Mouse (Mus musculus) lung, postnatal 0 days (tissue): ENCODE results near the gene Zfp964. TPM values are rescaled to one million over a fixed set of nuclear protein-coding genes. Genes with fewer than 3 reads are reported as not detected.
"Not testable (repeated sequence)": the region's sequence is repeated elsewhere in the genome, so short reads cannot be mapped to it uniquely, and the experiment has no call there.

ENCODE experiments used
- ATAC-seq: fragments of 200-750 bp; cut with Nextera tagmentation; 2 replicates; pipeline ENCODE4 v1.8.0; 2017; ENCODE audit warnings: moderate library complexity
- DNase-seq: peaks from one replicate; pipeline ENCODE4 v3.0.0-alpha.2; 2016; ENCODE audit warnings: low spot score
- H3K27ac ChIP-seq: fragments of 300-500 bp; sonication (generic); 2 replicates; pipeline ENCODE4 v1.5.1; 2014; ENCODE audit warnings: antibody characterized with exemption, mild to moderate bottlenecking, low read length, mixed read lengths
- H3K27me3 ChIP-seq: fragments of 300-500 bp; sonication (generic); replicated peaks from 2 replicates; pipeline ENCODE4 v1.6.1; 2014; ENCODE audit warnings: low read length, mixed read lengths; ENCODE audit not compliant: insufficient read depth
- H3K36me3 ChIP-seq: fragments of 300-500 bp; sonication (generic); 2 replicates; pipeline ENCODE4 v1.6.1; 2014; ENCODE audit warnings: low read length, mixed read lengths; ENCODE audit not compliant: insufficient read depth
- H3K4me1 ChIP-seq: fragments of 300-500 bp; sonication (generic); 2 replicates; pipeline ENCODE4 v1.6.1; 2014; ENCODE audit warnings: antibody characterized with exemption, low read depth, low read length, mixed read lengths; ENCODE audit not compliant: insufficient read depth
- H3K4me2 ChIP-seq: fragments of 300-500 bp; sonication (generic); replicated peaks from 2 replicates; pipeline ENCODE4 v1.6.1; 2014; ENCODE audit warnings: low read depth, mild to moderate bottlenecking, low read length, moderate library complexity, mixed read lengths
- H3K4me3 ChIP-seq: fragments of 300-500 bp; sonication (generic); 2 replicates; pipeline ENCODE4 v1.5.1; 2014; ENCODE audit warnings: low read depth, low read length
- H3K9ac ChIP-seq: fragments of 300-500 bp; sonication (generic); replicated peaks from 2 replicates; pipeline ENCODE4 v1.6.1; 2014; ENCODE audit warnings: low read depth, mild to moderate bottlenecking
- H3K9me3 ChIP-seq: fragments of 300-500 bp; sonication (generic); 2 replicates; pipeline ENCODE4 v1.6.1; 2016; ENCODE audit warnings: low read length, mixed read lengths
- CTCF ChIP-seq: IDR thresholded peaks from 2 replicates; pipeline ENCODE4 v1.5.1; 2016; ENCODE audit warnings: antibody characterized with exemption, mild to moderate bottlenecking
- EP300 ChIP-seq: IDR thresholded peaks from 2 replicates; pipeline ENCODE4 v1.6.1; 2016; ENCODE audit warnings: antibody characterized with exemption, mild to moderate bottlenecking, control low read depth
- WGBS: fragments of 180-500 bp; shearing (Covaris S2); extraction: QIAGEN DNeasy Blood & Tissue Kit; methylation state at CpG from one replicate; pipeline ENCODE4 v1.1.7; 2014; 5-methylcytosine and 5-hydroxymethylcytosine counted together
- polyA plus RNA-seq: library from polyadenylated mRNA; unstranded; fragments of >200 nt; fragmentation: Nextera tagmentation; extraction: Ambion mirVana; gene quantifications from 2 replicates; pipeline ENCODE4 v1.2.1, GENCODE M21; 2015

Zfp964 gene
- 0.95 and 1.1 TPM in 2 replicates for polyA plus RNA-seq

DNA sequence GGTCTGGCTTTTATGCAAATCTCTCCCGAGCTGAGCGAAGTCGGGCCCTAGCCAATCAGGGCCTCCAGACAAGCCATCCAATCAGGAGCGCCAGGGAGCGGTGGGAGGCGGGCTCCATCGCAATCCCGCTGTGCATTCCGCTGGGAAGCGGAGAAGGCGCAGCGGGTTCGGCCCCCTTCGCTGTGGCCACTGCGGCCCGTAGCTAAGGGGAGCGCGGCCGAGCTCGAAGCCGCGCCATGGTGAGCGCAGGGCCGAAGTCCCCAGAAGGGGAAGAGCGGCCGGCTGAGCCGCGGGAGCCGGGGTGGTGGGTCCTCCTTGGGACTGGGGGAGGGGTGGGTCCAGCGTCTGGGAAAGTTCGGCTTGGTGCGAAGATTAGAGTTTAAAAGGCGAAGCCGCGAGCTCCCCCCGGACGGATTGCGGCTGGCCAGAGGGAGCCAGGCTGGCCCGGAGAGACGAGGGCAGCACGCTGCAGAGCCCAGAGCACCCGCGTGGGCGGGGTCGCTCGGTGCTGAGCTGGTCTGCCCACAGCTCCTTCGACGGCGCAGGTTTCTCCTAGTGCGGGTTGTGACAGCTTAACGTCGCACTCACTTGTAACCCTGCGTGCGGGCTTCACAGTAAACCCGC, at the start of gene Zfp964:
Gene Zfp964, plus strand, starts transcription at position 122 of the 624 bp plus-strand sequence.
- H3K36me3 ChIP-seq = no peaks in the 10 kb centered on the region
- WGBS = under 1% methylated on average over 49 of the region's 55 CpGs
- H3K9ac ChIP-seq = peak within 1 kb of the TSS; percentile 45
- H3K9me3 ChIP-seq = no peaks in the 10 kb centered on the region
- TF ChIP-seq EP300 (no peak), CTCF (no peak)
- H3K4me2 ChIP-seq = peak within 1 kb of the TSS; percentile 77
- no peaks in the 10 kb centered on the region for H3K27me3 ChIP-seq
- peak within 1 kb of the TSS; percentile 51 for H3K4me3 ChIP-seq
- peak within 1 kb of the TSS; percentile 80 for H3K27ac ChIP-seq
- H3K4me1 ChIP-seq = peaks cover 6% of the 10 kb centered on the region; the same call in 1 of the 2 replicates
- peak; percentile 100 for ATAC-seq
- DNase-seq = peak; percentile 97

DNA sequence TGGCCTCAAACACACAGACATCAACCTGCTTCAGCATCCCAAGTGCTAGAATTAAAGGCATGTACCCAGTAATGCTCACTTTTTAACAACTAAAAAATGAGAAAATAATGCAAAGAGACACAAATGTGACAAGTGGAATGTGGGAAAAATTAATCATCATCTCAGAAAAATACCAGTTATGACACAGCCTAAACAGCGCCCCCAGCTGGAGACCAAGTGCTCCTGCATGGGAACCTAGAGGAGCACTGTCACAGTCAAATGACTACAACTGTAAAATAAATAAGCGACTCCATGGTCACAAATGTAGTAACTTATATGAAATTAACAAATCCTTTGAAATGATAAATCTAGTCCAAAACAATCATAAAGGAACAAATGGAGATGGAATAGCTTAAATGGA, 39.6 kb upstream of the Zfp964 start:
- DNase-seq = no peak
- TF ChIP-seq CTCF = peak; percentile 55
- no peak for TF ChIP-seq EP300
- H3K9me3 ChIP-seq = no peaks in the 10 kb centered on the region
- H3K27ac ChIP-seq = no peak overlapping the region
- WGBS = 62% methylated on average over 2 of the region's 2 CpGs
- no peaks in the 10 kb centered on the region for H3K27me3 ChIP-seq
- H3K9ac ChIP-seq = no peak overlapping the region
- H3K36me3 ChIP-seq = peaks cover 17% of the 10 kb centered on the region
- no peak overlapping the region for H3K4me3 ChIP-seq
- H3K4me1 ChIP-seq = no peaks in the 10 kb centered on the region
- no peak for ATAC-seq
- H3K4me2 ChIP-seq = no peak overlapping the region

DNA sequence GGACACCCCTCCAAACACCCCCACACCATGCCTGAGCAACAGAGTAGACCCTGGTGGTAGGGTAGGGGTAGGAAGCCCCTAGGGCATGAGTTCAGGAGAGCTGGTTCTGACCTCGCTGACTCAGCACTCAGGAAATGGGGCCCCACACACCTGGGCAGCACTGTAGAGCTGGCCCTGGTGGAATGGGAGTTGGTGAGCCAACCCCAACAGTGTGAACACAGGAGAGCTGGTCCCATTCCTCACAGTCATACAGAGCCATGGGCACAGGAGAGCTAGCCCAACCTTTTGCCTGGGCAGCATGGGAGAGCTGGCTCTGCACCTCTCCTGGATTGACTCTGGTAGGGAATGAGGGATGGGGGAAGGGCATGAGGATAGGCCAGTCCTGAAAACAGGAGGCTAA, 36.2 kb upstream of the Zfp964 start:
- H3K9ac ChIP-seq = no peak overlapping the region
- no peaks in the 10 kb centered on the region for H3K4me1 ChIP-seq
- TF ChIP-seq CTCF = no peak
- no peak for TF ChIP-seq EP300
- no peak overlapping the region for H3K27ac ChIP-seq
- peaks cover 12% of the 10 kb centered on the region; the same call in 1 of the 2 replicates for H3K36me3 ChIP-seq
- no peaks in the 10 kb centered on the region for H3K9me3 ChIP-seq
- 88% methylated on average over 1 of the region's 1 CpGs for WGBS
- H3K27me3 ChIP-seq = no peaks in the 10 kb centered on the region
- ATAC-seq (no peak; the same call in 1 of the 2 replicates), DNase-seq (no peak)
- no peak overlapping the region for H3K4me3 ChIP-seq
- no peak overlapping the region for H3K4me2 ChIP-seq

DNA sequence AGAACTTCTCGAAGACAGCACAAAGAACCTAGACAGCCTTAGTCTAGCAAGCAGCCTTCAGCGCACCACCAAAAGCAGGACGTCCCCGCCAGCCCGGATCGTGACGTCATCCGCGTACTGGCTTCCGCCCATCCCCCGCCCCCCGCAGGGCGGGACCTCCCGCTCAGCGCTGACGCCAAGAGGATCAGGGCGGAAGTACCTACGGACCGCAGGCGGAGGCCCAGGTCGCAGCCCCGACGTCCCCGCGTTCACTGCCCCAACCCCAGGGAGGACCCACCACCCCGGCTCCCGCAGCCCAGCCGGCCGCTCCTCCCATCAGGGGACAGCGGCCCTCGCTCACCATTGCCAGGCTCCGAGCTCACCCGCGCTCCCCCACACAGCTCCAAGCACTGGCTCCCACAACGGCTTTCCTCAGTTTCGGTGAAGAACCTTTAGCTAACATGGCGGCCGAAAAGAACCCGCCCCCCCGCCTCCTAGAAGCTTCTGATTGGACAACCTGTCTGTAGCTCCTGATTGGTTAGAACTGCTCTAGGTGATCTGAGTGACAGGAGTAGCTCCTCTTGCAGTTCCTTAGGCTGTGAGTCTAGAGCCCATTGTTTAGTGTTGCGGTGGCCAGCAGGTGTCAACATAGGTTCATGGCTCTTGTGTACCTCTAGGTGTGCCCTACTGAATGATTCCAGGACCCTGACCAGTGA, 29.0 kb upstream of the Zfp964 start, which contains the start of gene Zfp868:
Gene Zfp868, minus strand, starts transcription at position 454 of the 695 bp plus-strand sequence.
- WGBS = under 1% methylated on average over 40 of the region's 41 CpGs
- Histone ChIP-seq H3K27me3 (no peaks in the 10 kb centered on the region), H3K4me1 (no peaks in the 10 kb centered on the region), H3K9ac (peak within 1 kb of the TSS; percentile 97), H3K4me2 (peak within 1 kb of the TSS; percentile 45), H3K9me3 (no peaks in the 10 kb centered on the region), H3K27ac (peak within 1 kb of the TSS; percentile 99), H3K4me3 (peak within 1 kb of the TSS; percentile 80), H3K36me3 (no peaks in the 10 kb centered on the region)
- TF ChIP-seq CTCF = peak; percentile 75
- no peak for TF ChIP-seq EP300
- peak; percentile 99 for DNase-seq
- ATAC-seq = peak; percentile 99

DNA sequence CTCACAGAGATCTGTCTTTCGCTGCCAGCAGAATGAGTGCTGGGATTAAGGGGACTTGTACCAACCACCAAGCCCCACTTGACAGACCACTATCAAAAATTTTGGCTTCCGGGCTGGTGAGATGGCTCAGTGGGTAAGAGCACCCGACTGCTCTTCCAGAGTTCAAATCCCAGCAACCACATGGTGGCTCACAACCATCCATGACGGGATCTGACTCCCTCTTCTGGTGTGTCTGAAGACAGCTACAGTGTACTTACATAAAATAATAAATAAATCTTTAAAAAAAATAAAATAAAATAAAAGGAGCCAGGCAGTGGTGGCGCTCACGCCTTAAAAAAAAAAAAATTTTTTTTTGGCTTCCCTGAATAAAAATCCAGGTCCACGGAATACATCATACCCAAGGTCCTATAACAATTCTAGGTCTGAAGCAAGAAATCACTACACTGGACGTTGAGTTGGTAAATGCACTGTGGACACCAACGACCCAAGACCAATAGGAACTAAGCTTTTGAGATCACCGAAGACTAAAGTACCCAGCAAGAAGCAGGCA, 396 bp upstream of the Zfp964 start:
- no peaks in the 10 kb centered on the region for H3K9me3 ChIP-seq
- no peaks in the 10 kb centered on the region for H3K27me3 ChIP-seq
- peak overlapping the region; percentile 77 for H3K4me2 ChIP-seq
- DNase-seq = no peak
- WGBS = 39% methylated on average over 10 of the region's 10 CpGs
- ATAC-seq = no peak
- H3K36me3 ChIP-seq = no peaks in the 10 kb centered on the region
- H3K27ac ChIP-seq = no peak overlapping the region
- peaks cover 6% of the 10 kb centered on the region; the same call in 1 of the 2 replicates for H3K4me1 ChIP-seq
- H3K9ac ChIP-seq = no peak overlapping the region
- no peak for TF ChIP-seq CTCF
- H3K4me3 ChIP-seq = no peak overlapping the region; the same call in 1 of the 2 replicates

DNA sequence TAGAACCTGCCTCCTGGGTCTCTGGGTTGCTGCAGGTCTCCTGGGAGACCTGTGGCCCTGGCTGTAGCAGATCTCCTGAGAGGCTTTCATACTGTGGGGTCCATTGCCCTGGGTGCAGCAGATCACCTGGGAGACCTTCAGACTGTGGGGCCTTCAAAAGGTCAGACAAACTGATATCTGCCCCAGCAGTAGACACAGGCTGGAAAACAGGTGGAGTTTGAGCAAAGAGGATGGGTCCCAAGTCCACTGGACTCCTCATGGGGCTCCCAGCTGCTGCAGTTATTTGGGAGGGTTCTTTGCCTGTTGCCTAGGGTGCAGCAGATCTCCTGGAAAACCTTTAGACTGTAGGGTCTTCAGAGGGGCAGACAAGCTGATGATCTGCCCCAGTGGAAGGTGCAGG, 7.0 kb downstream of the Zfp964 start:
- Histone ChIP-seq H3K9me3 (0 out of 2 replicates have a peak, but pooled peaks cover 3% of the 10 kb centered on the region), H3K4me3 (no peak overlapping the region), H3K4me1 (no peaks in the 10 kb centered on the region), H3K27ac (no peak overlapping the region), H3K9ac (no peak overlapping the region), H3K36me3 (no peaks in the 10 kb centered on the region; the same call in 1 of the 2 replicates), H3K4me2 (no peak overlapping the region), H3K27me3 (no peaks in the 10 kb centered on the region)
- DNase-seq = no peak
- ATAC-seq = no peak
- TF ChIP-seq EP300 (no peak), CTCF (no peak)

DNA sequence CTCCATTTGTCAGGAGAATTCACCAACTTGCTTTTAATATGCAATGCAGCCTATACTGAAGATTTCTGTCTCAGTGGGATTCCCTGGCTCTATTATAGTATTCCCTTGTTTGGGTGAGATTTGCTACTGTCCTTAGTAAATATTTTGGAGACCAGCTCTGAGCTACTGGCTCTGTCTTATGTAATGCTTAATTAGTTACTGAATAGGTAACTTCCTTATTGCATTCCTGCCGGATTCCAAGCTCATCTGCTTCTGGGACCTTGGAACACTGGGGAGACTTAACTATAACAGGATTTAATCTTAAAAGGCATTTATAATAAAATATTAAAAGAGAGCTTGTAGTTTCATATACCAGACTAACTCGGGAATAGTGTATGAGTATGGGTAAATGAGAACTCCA, 10.8 kb downstream of the Zfp964 start:
- WGBS = 75% methylated on average over 2 of the region's 2 CpGs
- not testable (repeated sequence) for H3K9ac ChIP-seq

More for the DNA sequence above, 10.8 kb downstream of the Zfp964 start:
- H3K27me3 ChIP-seq, H3K27ac ChIP-seq, DNase-seq, H3K4me3 ChIP-seq, H3K36me3 ChIP-seq, H3K9me3 ChIP-seq, H3K4me1 ChIP-seq, ATAC-seq, H3K4me2 ChIP-seq: not testable (repeated sequence)
